Comparison of ENCODE assay signal across 8 mouse cellular contexts in genomic region chr6:137747174-137747928, GRCm38 (mm10). TPM values are rescaled to one million over a fixed set of nuclear protein-coding genes. Genes with fewer than 3 reads are reported as not detected.
DNase-seq lines count a peak whose midpoint lies in the region; ATAC-seq and TF ChIP-seq lines count a peak whose summit lies in the region.

No protein-coding gene starts in this region.

- intact Hi-C loops in left cerebral cortex, postnatal 36 days (cut with DNase I): no loop called here

- no peaks in the 10 kb centered on the region for H3K9me3 ChIP-seq in intestine, postnatal 0 days (ENCODE audit: control insufficient read depth)
- no peaks in the 10 kb centered on the region for H3K9me3 ChIP-seq in intestine, embryonic 15.5 days
- no peaks in the 10 kb centered on the region for H3K9me3 ChIP-seq in liver, embryonic 16.5 days (replicated peaks; ENCODE audit: control insufficient read depth, low read length)

- no peak overlapping the region for H3K9ac ChIP-seq in intestine, postnatal 0 days (ENCODE audit: low read depth, low read length)
- no peak overlapping the region for H3K9ac ChIP-seq in intestine, embryonic 15.5 days
- H3K9ac ChIP-seq in liver, embryonic 16.5 days (ENCODE audit: low read depth, low read length): no peak overlapping the region

- no peak for ATAC-seq in intestine, postnatal 0 days
- ATAC-seq in intestine, embryonic 15.5 days: no peak
- peak; percentile 45; the same call in 1 of the 2 replicates for ATAC-seq in liver, embryonic 16.5 days (ENCODE audit: low read depth)

- H3K27me3 ChIP-seq in intestine, postnatal 0 days (replicated peaks; ENCODE audit: control insufficient read depth, insufficient read depth, low read length): no peaks in the 10 kb centered on the region
- H3K27me3 ChIP-seq in intestine, embryonic 15.5 days (replicated peaks): no peaks in the 10 kb centered on the region
- no peaks in the 10 kb centered on the region for H3K27me3 ChIP-seq in liver, embryonic 16.5 days (ENCODE audit: control insufficient read depth, insufficient read depth, low read depth, low read length)

- no peak overlapping the region for H3K4me2 ChIP-seq in intestine, postnatal 0 days (replicated peaks; ENCODE audit: low read depth)
- no peak overlapping the region for H3K4me2 ChIP-seq in intestine, embryonic 15.5 days (replicated peaks)
- no peak overlapping the region for H3K4me2 ChIP-seq in liver, embryonic 16.5 days (ENCODE audit: low read depth, low read length)

- no peaks in the 10 kb centered on the region for H3K4me1 ChIP-seq in intestine, postnatal 0 days (replicated peaks; ENCODE audit: control insufficient read depth, insufficient read depth, low read length)
- no peaks in the 10 kb centered on the region for H3K4me1 ChIP-seq in intestine, embryonic 15.5 days (replicated peaks)
- H3K4me1 ChIP-seq in liver, embryonic 16.5 days (ENCODE audit: control insufficient read depth, low read depth, low read length): no peaks in the 10 kb centered on the region; the same call in 1 of the 2 replicates

- no peak overlapping the region for H3K4me3 ChIP-seq in intestine, postnatal 0 days (ENCODE audit: low read depth, low read length)
- no peak overlapping the region for H3K4me3 ChIP-seq in intestine, embryonic 15.5 days (replicated peaks)
- no peak overlapping the region for H3K4me3 ChIP-seq in liver, embryonic 16.5 days (ENCODE audit: low read depth, low read length)

- H3K27ac ChIP-seq in intestine, postnatal 0 days (ENCODE audit: low read depth, low read length): no peak overlapping the region
- H3K27ac ChIP-seq in intestine, embryonic 15.5 days: no peak overlapping the region
- no peak overlapping the region for H3K27ac ChIP-seq in liver, embryonic 16.5 days (ENCODE audit: low read length)

- TF ChIP-seq CTCF in intestine, postnatal 0 days (IDR thresholded peaks at IDR 0.05; ENCODE audit: low read depth): peak; percentile 80

- peaks cover 49% of the 10 kb centered on the region for H3K36me3 ChIP-seq in intestine, postnatal 0 days (ENCODE audit: control insufficient read depth, insufficient read depth)
- peaks cover 26% of the 10 kb centered on the region for H3K36me3 ChIP-seq in intestine, embryonic 15.5 days
- H3K36me3 ChIP-seq in liver, embryonic 16.5 days (ENCODE audit: control insufficient read depth, insufficient read depth): peaks cover 47% of the 10 kb centered on the region

- DNase-seq in CD4-positive, CD25-positive, alpha-beta regulatory T cell, adult 2 months (ENCODE audit: low read depth, low spot score): peak; percentile 59
- peak; percentile 62 for DNase-seq in ZHBTc4 (ENCODE audit: low read depth, low spot score)
- no peak for DNase-seq in gastrocnemius, postnatal 10 days
- no peak for DNase-seq in left cerebral cortex, postnatal 36 days (ENCODE audit: low spot score in 2 of 2)
- DNase-seq in cerebellum, adult 9-10 months: no peak

- WGBS in intestine, postnatal 0 days: 70% methylated on average over 5 of the region's 5 CpGs
- WGBS in intestine, embryonic 15.5 days: 75% methylated on average over 5 of the region's 5 CpGs
- WGBS in liver, embryonic 16.5 days (ENCODE audit: insufficient replicate concordance): 61% methylated on average over 5 of the region's 5 CpGs

RNA-seq across cellular contexts. Expression of gene Dera, which starts 7.0 kb away (rescaled TPM):
- polyA plus RNA-seq in intestine, postnatal 0 days (2015; fragmentation: Nextera tagmentation; extraction: Ambion mirVana): 122 and 130 TPM in 2 replicates
- polyA plus RNA-seq in intestine, embryonic 15.5 days (2015; fragmentation: Nextera tagmentation; extraction: Ambion mirVana): 93.9 and 98.6 TPM in 2 replicates
- 38.9 and 40.6 TPM in 2 replicates for polyA plus RNA-seq in liver, embryonic 16.5 days (2015; fragmentation: Nextera tagmentation; extraction: Ambion mirVana)
- 10 to 100 TPM; 12.7 to 14.5 TPM for total RNA-seq in gastrocnemius, postnatal 10 days (2021)
- 1 to 10 TPM; 3.6 to 4.4 TPM for total RNA-seq in left cerebral cortex, postnatal 36 days (2021)

RNA-seq across cellular contexts. Expression of gene Strap, which starts 12.5 kb away (rescaled TPM):
- 71.0 and 71.4 TPM in 2 replicates for polyA plus RNA-seq in intestine, postnatal 0 days (2015; fragmentation: Nextera tagmentation; extraction: Ambion mirVana)
- polyA plus RNA-seq in intestine, embryonic 15.5 days (2015; fragmentation: Nextera tagmentation; extraction: Ambion mirVana): 131 and 147 TPM in 2 replicates
- polyA plus RNA-seq in liver, embryonic 16.5 days (2015; fragmentation: Nextera tagmentation; extraction: Ambion mirVana): 58.8 and 63.8 TPM in 2 replicates
- 10 to 100 TPM; 91.5 to 92.5 TPM for total RNA-seq in gastrocnemius, postnatal 10 days (2021)
- 100 to 1,000 TPM; 103 to 113 TPM for total RNA-seq in left cerebral cortex, postnatal 36 days (2021)

Comparison
In these comparisons a context has a peak if more than half of its experiments do, and no peak if none do; other contexts are left out.
1. DNase-seq: peak in CD4-positive, CD25-positive, alpha-beta regulatory T cell, adult 2 months (single experiment) and ZHBTc4 (single experiment); none in gastrocnemius, postnatal 10 days (single experiment), left cerebral cortex, postnatal 36 days (0 of 2) and cerebellum, adult 9-10 months (single experiment).